Mouse (Mus musculus): ENCODE data around the gene Tbx4. TPM values are rescaled to one million over a fixed set of nuclear protein-coding genes. Genes with fewer than 3 reads are reported as not detected.

Gene Tbx4
- polyA plus RNA-seq, 1 experiment from 2014 or later: 0.23 TPM

GRCm38 (mm10) chr11:85893400-85894135, 7.3 kb downstream of the Tbx4 start:
- no peaks in the 10 kb centered on the region for H3K36me3 ChIP-seq (ENCODE audit: control insufficient read depth, insufficient read depth)
- peaks cover 8% of the 10 kb centered on the region for H3K4me1 ChIP-seq (replicated peaks; ENCODE audit: control insufficient read depth, insufficient read depth, low read length)
- peaks cover 83% of the 10 kb centered on the region for H3K27me3 ChIP-seq (replicated peaks; ENCODE audit: control insufficient read depth, insufficient read depth, low read length)
- no peak overlapping the region for H3K4me3 ChIP-seq (replicated peaks; ENCODE audit: low read length)
- H3K9ac ChIP-seq (replicated peaks; ENCODE audit: low read depth, low read length): no peak overlapping the region
- H3K9me3 ChIP-seq (ENCODE audit: control insufficient read depth, low read length): no peaks in the 10 kb centered on the region
- H3K4me2 ChIP-seq (ENCODE audit: low read length): no peak overlapping the region
- no peak for ATAC-seq
- WGBS: 4% methylated on average over 13 of the region's 13 CpGs
- H3K27ac ChIP-seq (ENCODE audit: low read length): no peak overlapping the region

GRCm38 (mm10) chr11:85894136-85894530, 7.9 kb downstream of the Tbx4 start:
- Histone ChIP-seq H3K4me3 (replicated peaks; ENCODE audit: low read length) (no peak overlapping the region), H3K36me3 (ENCODE audit: control insufficient read depth, insufficient read depth) (no peaks in the 10 kb centered on the region), H3K27ac (ENCODE audit: low read length) (no peak overlapping the region), H3K27me3 (replicated peaks; ENCODE audit: control insufficient read depth, insufficient read depth, low read length) (peaks cover 78% of the 10 kb centered on the region), H3K9me3 (ENCODE audit: control insufficient read depth, low read length) (no peaks in the 10 kb centered on the region), H3K4me2 (ENCODE audit: low read length) (no peak overlapping the region), H3K9ac (replicated peaks; ENCODE audit: low read depth, low read length) (no peak overlapping the region), H3K4me1 (replicated peaks; ENCODE audit: control insufficient read depth, insufficient read depth, low read length) (peaks cover 8% of the 10 kb centered on the region)
- ATAC-seq: no peak
- WGBS: 4% methylated on average over 3 of the region's 3 CpGs

- H3K9ac ChIP-seq (replicated peaks; ENCODE audit: low read depth, low read length): no peak overlapping the region
- WGBS: under 1% methylated on average over 43 of the region's 43 CpGs
Observed at GRCm38 (mm10) chr11:85894731-85895545, 8.7 kb downstream of the Tbx4 start.

GRCm38 (mm10) chr11:85896335-85896985, 10.2 kb downstream of the Tbx4 start:
- Histone ChIP-seq H3K9ac (replicated peaks; ENCODE audit: low read depth, low read length) (no peak overlapping the region), H3K27me3 (replicated peaks; ENCODE audit: control insufficient read depth, insufficient read depth, low read length) (peaks cover 70% of the 10 kb centered on the region), H3K36me3 (ENCODE audit: control insufficient read depth, insufficient read depth) (no peaks in the 10 kb centered on the region), H3K4me1 (replicated peaks; ENCODE audit: control insufficient read depth, insufficient read depth, low read length) (peaks cover 8% of the 10 kb centered on the region), H3K4me2 (ENCODE audit: low read length) (no peak overlapping the region), H3K27ac (ENCODE audit: low read length) (no peak overlapping the region), H3K9me3 (ENCODE audit: control insufficient read depth, low read length) (no peaks in the 10 kb centered on the region), H3K4me3 (replicated peaks; ENCODE audit: low read length) (no peak overlapping the region)
- no peak for ATAC-seq
- 32% methylated on average over 9 of the region's 13 CpGs for WGBS

More at GRCm38 (mm10) chr11:85894731-85895545, 8.7 kb downstream of the Tbx4 start:
- Histone ChIP-seq H3K36me3 (ENCODE audit: control insufficient read depth, insufficient read depth) (no peaks in the 10 kb centered on the region), H3K4me2 (ENCODE audit: low read length) (peak overlapping the region; percentile 34; the same call in 1 of the 2 replicates), H3K27me3 (replicated peaks; ENCODE audit: control insufficient read depth, insufficient read depth, low read length) (peaks cover 72% of the 10 kb centered on the region), H3K27ac (ENCODE audit: low read length) (no peak overlapping the region), H3K4me3 (replicated peaks; ENCODE audit: low read length) (peak overlapping the region; percentile 2; the same call in 1 of the 2 replicates), H3K4me1 (replicated peaks; ENCODE audit: control insufficient read depth, insufficient read depth, low read length) (peaks cover 8% of the 10 kb centered on the region), H3K9me3 (ENCODE audit: control insufficient read depth, low read length) (no peaks in the 10 kb centered on the region)
- no peak for ATAC-seq

- no peak for ATAC-seq
Observed at GRCm38 (mm10) chr11:85900291-85900690, 14.1 kb downstream of the Tbx4 start.

GRCm38 (mm10) chr11:85909514-85909913, 23.3 kb downstream of the Tbx4 start:
- no peak for ATAC-seq
- WGBS: 69% methylated on average over 4 of the region's 4 CpGs
- H3K27me3 ChIP-seq (replicated peaks; ENCODE audit: control insufficient read depth, insufficient read depth, low read length): no peaks in the 10 kb centered on the region

More at GRCm38 (mm10) chr11:85900291-85900690, 14.1 kb downstream of the Tbx4 start:
- Histone ChIP-seq H3K9ac (replicated peaks; ENCODE audit: low read depth, low read length) (no peak overlapping the region), H3K27ac (ENCODE audit: low read length) (no peak overlapping the region), H3K36me3 (ENCODE audit: control insufficient read depth, insufficient read depth) (no peaks in the 10 kb centered on the region), H3K4me3 (replicated peaks; ENCODE audit: low read length) (no peak overlapping the region), H3K9me3 (ENCODE audit: control insufficient read depth, low read length) (0 out of 2 replicates have a peak, but pooled peaks cover 4% of the 10 kb centered on the region), H3K27me3 (replicated peaks; ENCODE audit: control insufficient read depth, insufficient read depth, low read length) (peaks cover 42% of the 10 kb centered on the region), H3K4me2 (ENCODE audit: low read length) (no peak overlapping the region), H3K4me1 (replicated peaks; ENCODE audit: control insufficient read depth, insufficient read depth, low read length) (peaks cover under 1% of the 10 kb centered on the region)

GRCm38 (mm10) chr11:85910133-85910532, 23.9 kb downstream of the Tbx4 start:
- no peaks in the 10 kb centered on the region for H3K27me3 ChIP-seq (replicated peaks; ENCODE audit: control insufficient read depth, insufficient read depth, low read length)
- H3K4me1 ChIP-seq (replicated peaks; ENCODE audit: control insufficient read depth, insufficient read depth, low read length): no peaks in the 10 kb centered on the region
- H3K4me3 ChIP-seq (replicated peaks; ENCODE audit: low read length): no peak overlapping the region
- H3K36me3 ChIP-seq (ENCODE audit: control insufficient read depth, insufficient read depth): no peaks in the 10 kb centered on the region
- no peaks in the 10 kb centered on the region for H3K9me3 ChIP-seq (ENCODE audit: control insufficient read depth, low read length)
- ATAC-seq: no peak
- H3K4me2 ChIP-seq (ENCODE audit: low read length): no peak overlapping the region
- no peak overlapping the region for H3K27ac ChIP-seq (ENCODE audit: low read length)
- WGBS: 45% methylated on average over 10 of the region's 10 CpGs
- H3K9ac ChIP-seq (replicated peaks; ENCODE audit: low read depth, low read length): no peak overlapping the region

More at GRCm38 (mm10) chr11:85909514-85909913, 23.3 kb downstream of the Tbx4 start:
- H3K36me3 ChIP-seq (ENCODE audit: control insufficient read depth, insufficient read depth): no peaks in the 10 kb centered on the region
- H3K27ac ChIP-seq (ENCODE audit: low read length): no peak overlapping the region
- no peak overlapping the region for H3K4me3 ChIP-seq (replicated peaks; ENCODE audit: low read length)
- H3K9ac ChIP-seq (replicated peaks; ENCODE audit: low read depth, low read length): no peak overlapping the region
- no peaks in the 10 kb centered on the region for H3K9me3 ChIP-seq (ENCODE audit: control insufficient read depth, low read length)
- no peak overlapping the region for H3K4me2 ChIP-seq (ENCODE audit: low read length)
- no peaks in the 10 kb centered on the region for H3K4me1 ChIP-seq (replicated peaks; ENCODE audit: control insufficient read depth, insufficient read depth, low read length)

- no peaks in the 10 kb centered on the region for H3K36me3 ChIP-seq (ENCODE audit: control insufficient read depth, insufficient read depth)
- no peak overlapping the region for H3K4me2 ChIP-seq (ENCODE audit: low read length)
- H3K27me3 ChIP-seq (replicated peaks; ENCODE audit: control insufficient read depth, insufficient read depth, low read length): 0 out of 2 replicates have a peak, but pooled peaks cover under 1% of the 10 kb centered on the region
- H3K9ac ChIP-seq (replicated peaks; ENCODE audit: low read depth, low read length): no peak overlapping the region
- no peaks in the 10 kb centered on the region for H3K9me3 ChIP-seq (ENCODE audit: control insufficient read depth, low read length)
- 89% methylated on average over 7 of the region's 7 CpGs for WGBS
- H3K4me1 ChIP-seq (replicated peaks; ENCODE audit: control insufficient read depth, insufficient read depth, low read length): peaks cover 7% of the 10 kb centered on the region
- no peak overlapping the region for H3K27ac ChIP-seq (ENCODE audit: low read length)
- no peak overlapping the region for H3K4me3 ChIP-seq (replicated peaks; ENCODE audit: low read length)
- no peak for ATAC-seq
Observed at GRCm38 (mm10) chr11:85913506-85913905, 27.3 kb downstream of the Tbx4 start.
